Mouse (Mus musculus): Measurements from ENCODE around the gene Kif11. TPM values are rescaled to one million over a fixed set of nuclear protein-coding genes. Genes with fewer than 3 reads are reported as not detected.
A peak's percentile ranks its signal among the peaks of the same experiment; 100 is the strongest.

The Kif11 gene
- polyA plus RNA-seq, 1 experiment from 2014 or later = 5.1 TPM

- no peaks in the 10 kb centered on the region for H3K4me1 ChIP-seq (ENCODE audit: control insufficient read depth, insufficient read depth, low read length)
- no peak overlapping the region for H3K9ac ChIP-seq (replicated peaks; ENCODE audit: low read depth, low read length)
- H3K36me3 ChIP-seq (ENCODE audit: control insufficient read depth, insufficient read depth, low read length) = no peaks in the 10 kb centered on the region
- no peaks in the 10 kb centered on the region for H3K27me3 ChIP-seq (ENCODE audit: control insufficient read depth, insufficient read depth, low read length)
- no peaks in the 10 kb centered on the region for H3K9me3 ChIP-seq (ENCODE audit: control insufficient read depth, low read length)
- H3K4me2 ChIP-seq (ENCODE audit: low read depth, low read length) = no peak overlapping the region
- no peak for ATAC-seq (ENCODE audit: low read depth)
- no peak overlapping the region for H3K4me3 ChIP-seq (ENCODE audit: low read depth, low read length)
- WGBS = 68% methylated on average over 6 of the region's 6 CpGs
- H3K27ac ChIP-seq (ENCODE audit: low read depth, low read length) = no peak overlapping the region
These were observed 24.7 kb downstream of the Kif11 start for GRCm38 (mm10) chr19:37400936-37401335.

GRCm38 (mm10) chr19:37418294-37418693 is 42.1 kb downstream of the Kif11 start:
- no peak for ATAC-seq (ENCODE audit: low read depth)
- Histone ChIP-seq H3K27me3 (ENCODE audit: control insufficient read depth, insufficient read depth, low read length) (no peaks in the 10 kb centered on the region), H3K9me3 (ENCODE audit: control insufficient read depth, low read length) (no peaks in the 10 kb centered on the region), H3K4me2 (ENCODE audit: low read depth, low read length) (no peak overlapping the region), H3K4me1 (ENCODE audit: control insufficient read depth, insufficient read depth, low read length) (no peaks in the 10 kb centered on the region), H3K4me3 (ENCODE audit: low read depth, low read length) (no peak overlapping the region), H3K27ac (ENCODE audit: low read depth, low read length) (no peak overlapping the region), H3K36me3 (ENCODE audit: control insufficient read depth, insufficient read depth, low read length) (no peaks in the 10 kb centered on the region), H3K9ac (replicated peaks; ENCODE audit: low read depth, low read length) (no peak overlapping the region)
- 88% methylated on average over 4 of the region's 4 CpGs for WGBS

GRCm38 (mm10) chr19:37419613-37420012 is 43.4 kb downstream of the Kif11 start:
- no peak for ATAC-seq (ENCODE audit: low read depth)
- Histone ChIP-seq H3K4me1 (ENCODE audit: control insufficient read depth, insufficient read depth, low read length) (no peaks in the 10 kb centered on the region), H3K9ac (replicated peaks; ENCODE audit: low read depth, low read length) (no peak overlapping the region), H3K4me2 (ENCODE audit: low read depth, low read length) (no peak overlapping the region), H3K4me3 (ENCODE audit: low read depth, low read length) (no peak overlapping the region), H3K27me3 (ENCODE audit: control insufficient read depth, insufficient read depth, low read length) (no peaks in the 10 kb centered on the region), H3K36me3 (ENCODE audit: control insufficient read depth, insufficient read depth, low read length) (no peaks in the 10 kb centered on the region), H3K9me3 (ENCODE audit: control insufficient read depth, low read length) (no peaks in the 10 kb centered on the region), H3K27ac (ENCODE audit: low read depth, low read length) (no peak overlapping the region)
- 47% methylated on average over 3 of the region's 3 CpGs for WGBS

- Histone ChIP-seq H3K4me2 (ENCODE audit: low read depth, low read length) (no peak overlapping the region), H3K9me3 (ENCODE audit: control insufficient read depth, low read length) (no peaks in the 10 kb centered on the region), H3K36me3 (ENCODE audit: control insufficient read depth, insufficient read depth, low read length) (no peaks in the 10 kb centered on the region), H3K4me1 (ENCODE audit: control insufficient read depth, insufficient read depth, low read length) (no peaks in the 10 kb centered on the region), H3K27ac (ENCODE audit: low read depth, low read length) (no peak overlapping the region), H3K27me3 (ENCODE audit: control insufficient read depth, insufficient read depth, low read length) (peaks cover 16% of the 10 kb centered on the region), H3K9ac (replicated peaks; ENCODE audit: low read depth, low read length) (no peak overlapping the region), H3K4me3 (ENCODE audit: low read depth, low read length) (no peak overlapping the region)
- WGBS = 80% methylated on average over 5 of the region's 5 CpGs
- no peak for ATAC-seq (ENCODE audit: low read depth)
These were observed 52.4 kb downstream of the Kif11 start for GRCm38 (mm10) chr19:37428589-37428988.

GRCm38 (mm10) chr19:37431139-37431756 is 55.0 kb downstream of the Kif11 start:
- no peak for ATAC-seq (ENCODE audit: low read depth)
- Histone ChIP-seq H3K36me3 (ENCODE audit: control insufficient read depth, insufficient read depth, low read length) (no peaks in the 10 kb centered on the region), H3K9me3 (ENCODE audit: control insufficient read depth, low read length) (no peaks in the 10 kb centered on the region), H3K4me2 (ENCODE audit: low read depth, low read length) (no peak overlapping the region), H3K4me1 (ENCODE audit: control insufficient read depth, insufficient read depth, low read length) (peaks cover 6% of the 10 kb centered on the region; the same call in 1 of the 2 replicates), H3K27ac (ENCODE audit: low read depth, low read length) (no peak overlapping the region), H3K9ac (replicated peaks; ENCODE audit: low read depth, low read length) (no peak overlapping the region), H3K27me3 (ENCODE audit: control insufficient read depth, insufficient read depth, low read length) (peaks cover 38% of the 10 kb centered on the region), H3K4me3 (ENCODE audit: low read depth, low read length) (no peak overlapping the region)
- WGBS = 92% methylated on average over 11 of the region's 11 CpGs

GRCm38 (mm10) chr19:37432868-37433570 is 56.8 kb downstream of the Kif11 start:
- no peak for ATAC-seq (ENCODE audit: low read depth)
- Histone ChIP-seq H3K27me3 (ENCODE audit: control insufficient read depth, insufficient read depth, low read length) (peaks cover 51% of the 10 kb centered on the region), H3K27ac (ENCODE audit: low read depth, low read length) (no peak overlapping the region), H3K36me3 (ENCODE audit: control insufficient read depth, insufficient read depth, low read length) (no peaks in the 10 kb centered on the region), H3K9ac (replicated peaks; ENCODE audit: low read depth, low read length) (no peak overlapping the region), H3K9me3 (ENCODE audit: control insufficient read depth, low read length) (no peaks in the 10 kb centered on the region), H3K4me3 (ENCODE audit: low read depth, low read length) (no peak overlapping the region), H3K4me1 (ENCODE audit: control insufficient read depth, insufficient read depth, low read length) (peaks cover 6% of the 10 kb centered on the region; the same call in 1 of the 2 replicates), H3K4me2 (ENCODE audit: low read depth, low read length) (no peak overlapping the region)
- 21% methylated on average over 16 of the region's 16 CpGs for WGBS

GRCm38 (mm10) chr19:37433895-37434262 is 57.7 kb downstream of the Kif11 start:
- H3K9ac ChIP-seq (replicated peaks; ENCODE audit: low read depth, low read length) = no peak overlapping the region
- H3K4me1 ChIP-seq (ENCODE audit: control insufficient read depth, insufficient read depth, low read length) = peaks cover 6% of the 10 kb centered on the region; the same call in 1 of the 2 replicates
- peak overlapping the region; percentile 33; the same call in 1 of the 2 replicates for H3K4me3 ChIP-seq (ENCODE audit: low read depth, low read length)
- 2% methylated on average over 14 of the region's 14 CpGs for WGBS
- peaks cover 53% of the 10 kb centered on the region for H3K27me3 ChIP-seq (ENCODE audit: control insufficient read depth, insufficient read depth, low read length)
- no peaks in the 10 kb centered on the region for H3K36me3 ChIP-seq (ENCODE audit: control insufficient read depth, insufficient read depth, low read length)
- no peak overlapping the region for H3K27ac ChIP-seq (ENCODE audit: low read depth, low read length)
- H3K4me2 ChIP-seq (ENCODE audit: low read depth, low read length) = no peak overlapping the region; the same call in 1 of the 2 replicates
- peak; percentile 22; the same call in 1 of the 2 replicates for ATAC-seq (ENCODE audit: low read depth)
- no peaks in the 10 kb centered on the region for H3K9me3 ChIP-seq (ENCODE audit: control insufficient read depth, low read length)

- peak; percentile 55; the same call in 1 of the 2 replicates for ATAC-seq (ENCODE audit: low read depth)
- peaks cover 55% of the 10 kb centered on the region for H3K27me3 ChIP-seq (ENCODE audit: control insufficient read depth, insufficient read depth, low read length)
- H3K36me3 ChIP-seq (ENCODE audit: control insufficient read depth, insufficient read depth, low read length) = no peaks in the 10 kb centered on the region
- under 1% methylated on average over 53 of the region's 79 CpGs for WGBS
- peak within 1 kb of the TSS; percentile 33 for H3K4me3 ChIP-seq (ENCODE audit: low read depth, low read length)
- H3K4me2 ChIP-seq (ENCODE audit: low read depth, low read length) = peak within 1 kb of the TSS; percentile 42
- no peak within 1 kb of the TSS; the same call in 1 of the 2 replicates for H3K9ac ChIP-seq (replicated peaks; ENCODE audit: low read depth, low read length)
- no peak within 1 kb of the TSS for H3K27ac ChIP-seq (ENCODE audit: low read depth, low read length)
- no peaks in the 10 kb centered on the region for H3K9me3 ChIP-seq (ENCODE audit: control insufficient read depth, low read length)
- peaks cover 6% of the 10 kb centered on the region; the same call in 1 of the 2 replicates for H3K4me1 ChIP-seq (ENCODE audit: control insufficient read depth, insufficient read depth, low read length)
These were observed 58.2 kb downstream of the Kif11 start, which contains the start of gene Hhex for GRCm38 (mm10) chr19:37434263-37434951. Hhex (plus strand) TSS chr19:37434810.
